Comparison of ENCODE assay signal across 20 mouse cellular contexts in genomic region chrX:96031591-96031990, GRCm38 (mm10).
DNase-seq lines count a peak whose midpoint lies in the region; ATAC-seq and TF ChIP-seq lines count a peak whose summit lies in the region.
"Had no signal": no experiment of that assay in that cellular context is flagged by ENCODE, and none has a peak within 500 bp of the region (broad histone marks: within the 10 kb centered on the region; RNA-seq: fewer than 3 reads in every experiment).

No protein-coding gene starts in this region.

- no peak overlapping the region for H3K4me3 ChIP-seq in lung, embryonic 14.5 days (ENCODE audit: low read depth, low read length)
- no peak overlapping the region for H3K4me3 ChIP-seq in kidney, embryonic 16.5 days (ENCODE audit: low read length)
- H3K4me3 ChIP-seq: embryonic facial prominence, embryonic 13.5 days; embryonic facial prominence, embryonic 15.5 days; forebrain, embryonic 13.5 days; forebrain, embryonic 15.5 days had no signal

- whole genome bisulfite sequencing in lung, embryonic 14.5 days: 34% methylated on average over 5 of the region's 5 CpGs
- WGBS in kidney, embryonic 16.5 days: 74% methylated on average over 5 of the region's 5 CpGs

- TF ChIP-seq CTCF in lung, embryonic 14.5 days (IDR thresholded peaks at IDR 0.05; ENCODE audit: low read depth): no peak

- no peak overlapping the region for H3K9ac ChIP-seq in lung, embryonic 14.5 days
- H3K9ac ChIP-seq in kidney, embryonic 16.5 days (replicated peaks; ENCODE audit: low read length): no peak overlapping the region
- H3K9ac ChIP-seq: embryonic facial prominence, embryonic 13.5 days; embryonic facial prominence, embryonic 15.5 days; forebrain, embryonic 13.5 days; forebrain, embryonic 15.5 days had no signal

- peak; percentile 53 for DNase-seq in lung, embryonic 14.5 days
- DNase-seq in lung, postnatal 25 days (ENCODE audit: low spot score): no peak
- peak; percentile 52 for DNase-seq in lung, postnatal 10 days
- DNase-seq in lung, postnatal 36 days: peak; percentile 51
- no peak for DNase-seq in kidney, postnatal 36 days
- DNase-seq: adrenal gland, adult 2 months; adrenal gland, postnatal 10 days; adrenal gland, postnatal 25 days; cerebellum, adult 11 months; cerebellum, adult 18-20 months; cerebellum, adult 8-10 months; cerebellum, adult 9-11 months; cerebellum, postnatal 14 days; cerebellum, postnatal 36 days; embryo, embryonic 11 days had no signal

- peak; percentile 60; the same call in 1 of the 2 replicates for ATAC-seq in lung, embryonic 14.5 days (ENCODE audit: insufficient read depth)
- no peak for ATAC-seq in kidney, embryonic 16.5 days (ENCODE audit: low FRiP score, low TSS enrichment)
- ATAC-seq: forebrain, embryonic 13.5 days; forebrain, embryonic 15.5 days had no signal

- H3K27ac ChIP-seq in lung, embryonic 14.5 days (ENCODE audit: low read depth): no peak overlapping the region
- H3K27ac ChIP-seq in kidney, embryonic 16.5 days (ENCODE audit: low read length): no peak overlapping the region
- H3K27ac ChIP-seq: embryonic facial prominence, embryonic 13.5 days; embryonic facial prominence, embryonic 15.5 days; forebrain, embryonic 13.5 days; forebrain, embryonic 15.5 days had no signal

- no peaks in the 10 kb centered on the region for H3K4me1 ChIP-seq in lung, embryonic 14.5 days (ENCODE audit: insufficient read depth)
- no peaks in the 10 kb centered on the region for H3K4me1 ChIP-seq in kidney, embryonic 16.5 days (ENCODE audit: insufficient read depth, low read length)
- H3K4me1 ChIP-seq: embryonic facial prominence, embryonic 13.5 days; embryonic facial prominence, embryonic 15.5 days; forebrain, embryonic 13.5 days; forebrain, embryonic 15.5 days had no signal

- no peak overlapping the region for H3K4me2 ChIP-seq in lung, embryonic 14.5 days
- no peak overlapping the region for H3K4me2 ChIP-seq in kidney, embryonic 16.5 days (replicated peaks; ENCODE audit: low read depth, low read length)
- H3K4me2 ChIP-seq: embryonic facial prominence, embryonic 13.5 days; embryonic facial prominence, embryonic 15.5 days; forebrain, embryonic 13.5 days; forebrain, embryonic 15.5 days had no signal

- H3K36me3 ChIP-seq in lung, embryonic 14.5 days (ENCODE audit: insufficient read depth): no peaks in the 10 kb centered on the region
- no peaks in the 10 kb centered on the region for H3K36me3 ChIP-seq in kidney, embryonic 16.5 days (ENCODE audit: insufficient read depth, low read length)
- H3K36me3 ChIP-seq: embryonic facial prominence, embryonic 13.5 days; embryonic facial prominence, embryonic 15.5 days; forebrain, embryonic 15.5 days had no signal

- no peaks in the 10 kb centered on the region for H3K9me3 ChIP-seq in lung, embryonic 14.5 days (ENCODE audit: low read depth, low read length)
- no peaks in the 10 kb centered on the region for H3K9me3 ChIP-seq in kidney, embryonic 16.5 days (ENCODE audit: low read length)
- H3K9me3 ChIP-seq: embryonic facial prominence, embryonic 13.5 days; embryonic facial prominence, embryonic 15.5 days; forebrain, embryonic 13.5 days; forebrain, embryonic 15.5 days had no signal

- H3K27me3 ChIP-seq in lung, embryonic 14.5 days (ENCODE audit: insufficient read depth, low read length): no peaks in the 10 kb centered on the region
- H3K27me3 ChIP-seq in kidney, embryonic 16.5 days (ENCODE audit: insufficient read depth, low read length): peaks cover 3% of the 10 kb centered on the region; the same call in 1 of the 2 replicates
- H3K27me3 ChIP-seq: embryonic facial prominence, embryonic 15.5 days; forebrain, embryonic 13.5 days; forebrain, embryonic 15.5 days had no signal

Comparison
In these comparisons a context has a peak if more than half of its experiments do, and no peak if none do; other contexts are left out.
1. DNase-seq: peak in lung, embryonic 14.5 days (single experiment), lung, postnatal 10 days (single experiment) and lung, postnatal 36 days (single experiment); none in lung, postnatal 25 days (single experiment) and kidney, postnatal 36 days (0 of 2).